Mouse (Mus musculus) kidney, adult 2 months (tissue): Measurements from ENCODE around the gene Kif1b.

Source experiments
- CTCF ChIP-seq: fragments of 200-500 bp; conservative IDR thresholded peaks from 2 replicates; pipeline ENCODE4 v1.5.1; 2011; ENCODE audit warnings: low read depth, mild to moderate bottlenecking, control low read depth, low read length, moderate library complexity, mixed read lengths; ENCODE audit not compliant: insufficient read depth, insufficient read length
- POLR2A ChIP-seq: fragments of 200-500 bp; IDR thresholded peaks from one replicate; pipeline ENCODE4 v1.6.1; 2011; ENCODE audit warnings: low read depth, low read length, control low read depth

GRCm38 (mm10) chr4:149254827-149255226 lies 52.7 kb downstream of the Kif1b start:
- TF ChIP-seq CTCF (no peak), POLR2A (no peak)
